Mouse (Mus musculus): Measurements from ENCODE around the gene Cldn34a. TPM values are rescaled to one million over a fixed set of nuclear protein-coding genes. Genes with fewer than 3 reads are reported as not detected.
"Not testable (repeated sequence)": the region's sequence is repeated elsewhere in the genome, so short reads cannot be mapped to it uniquely, and the experiment has no call there.

Cldn34a gene
- not detected for polyA plus RNA-seq (2012; fragmentation: generic; extraction: Trizol)
- long read RNA-seq, experiment 1, result 0 reads
- long read RNA-seq, experiment 2, result 0 reads

DNA sequence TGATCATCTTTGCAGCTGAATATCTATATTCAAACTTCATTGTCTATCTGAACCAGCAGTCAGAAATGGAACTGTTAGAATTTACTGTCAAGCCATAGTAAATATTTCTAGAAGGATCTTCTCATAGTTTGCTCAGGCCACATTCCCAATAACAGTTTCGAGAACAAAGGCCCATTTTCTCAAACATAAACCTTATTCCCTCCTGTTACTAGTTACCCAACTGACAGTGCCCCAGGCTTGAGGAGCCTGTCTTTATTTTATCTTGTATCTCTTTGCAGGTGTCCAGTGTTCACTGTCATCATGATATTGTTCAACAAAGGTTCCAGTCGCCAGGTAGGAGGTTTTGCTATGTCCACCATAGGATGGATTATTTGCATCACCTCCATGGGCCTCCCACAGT is at the start of gene Cldn34a:
Gene Cldn34a, plus strand, starts transcription at position 301 of the 400 bp plus-strand sequence.
- Histone ChIP-seq H3K36me3 (ENCODE audit: control insufficient read depth, insufficient read depth) (no peaks in the 10 kb centered on the region), H3K27me3 (ENCODE audit: control insufficient read depth, insufficient read depth, insufficient read length) (no peaks in the 10 kb centered on the region), H3K79me3 (ENCODE audit: low read depth) (no peaks in the 10 kb centered on the region), H3ac (ENCODE audit: control insufficient read depth, insufficient read length, low read depth) (no peak within 1 kb of the TSS), H3K79me2 (ENCODE audit: control insufficient read depth, insufficient read depth) (no peaks in the 10 kb centered on the region), H3K4me3 (ENCODE audit: insufficient read depth, poor library complexity, severe bottlenecking) (no peak within 1 kb of the TSS)
- TF ChIP-seq MAX (IDR thresholded peaks at IDR 0.05) (no peak), FOSL1 (IDR thresholded peaks at IDR 0.05; ENCODE audit: insufficient read depth, low read length, poor library complexity, severe bottlenecking) (no peak), MYOD1 (IDR thresholded peaks at IDR 0.05; ENCODE audit: control insufficient read depth, insufficient read length, low read depth) (no peak), USF1 (IDR thresholded peaks at IDR 0.05; ENCODE audit: low read depth) (no peak)

DNA sequence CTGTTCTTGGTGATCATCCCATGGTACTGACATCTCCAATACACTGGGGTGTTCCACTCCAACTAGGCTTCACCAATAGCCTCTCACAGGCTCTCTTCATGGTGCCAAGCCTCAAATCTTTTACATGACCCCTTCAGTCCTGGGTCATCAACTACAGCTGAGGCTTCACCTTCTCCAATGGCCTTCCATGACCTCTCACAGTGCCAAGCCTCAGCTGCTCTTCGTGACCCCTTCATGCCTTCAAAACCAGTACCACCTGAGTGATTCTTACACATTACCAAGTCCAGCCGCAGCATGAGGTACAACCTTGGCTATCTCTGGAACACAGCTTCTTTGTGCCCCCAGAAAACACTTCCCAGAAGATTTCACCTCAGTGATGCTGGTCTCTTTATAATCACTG is 44.5 kb upstream of the Cldn34a start:
- H3K4me3 ChIP-seq (ENCODE audit: insufficient read depth, poor library complexity, severe bottlenecking); H3K79me2 ChIP-seq (ENCODE audit: control insufficient read depth, insufficient read depth); H3K27me3 ChIP-seq (ENCODE audit: control insufficient read depth, insufficient read depth, insufficient read length); H3ac ChIP-seq (ENCODE audit: control insufficient read depth, insufficient read length, low read depth); H3K36me3 ChIP-seq (ENCODE audit: control insufficient read depth, insufficient read depth); H3K79me3 ChIP-seq (ENCODE audit: low read depth): not testable (repeated sequence)

DNA sequence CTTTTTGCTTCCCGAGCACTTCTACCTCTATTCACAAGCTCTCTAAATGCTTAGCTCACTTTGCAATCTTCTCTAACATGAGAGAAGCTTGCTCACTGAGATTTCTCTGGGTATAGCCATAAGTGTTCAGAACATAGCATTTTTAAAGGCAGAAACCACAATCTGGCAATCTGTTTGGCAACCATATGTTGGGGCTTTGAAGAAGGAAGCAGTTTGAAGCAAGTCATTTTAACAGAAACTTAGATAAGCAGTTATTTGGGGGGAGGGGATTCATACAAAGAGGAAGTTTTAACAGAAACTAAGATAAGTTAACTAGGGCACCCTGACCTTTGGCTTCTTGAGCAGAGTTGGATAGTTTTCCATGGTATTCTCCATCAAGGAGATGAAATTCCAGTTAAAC is 17.4 kb upstream of the Cldn34a start:
- no peaks in the 10 kb centered on the region for H3K79me3 ChIP-seq (ENCODE audit: low read depth)
- H3K4me3 ChIP-seq (ENCODE audit: insufficient read depth, poor library complexity, severe bottlenecking), result no peak overlapping the region
- no peaks in the 10 kb centered on the region for H3K36me3 ChIP-seq (ENCODE audit: control insufficient read depth, insufficient read depth)
- H3ac ChIP-seq (ENCODE audit: control insufficient read depth, insufficient read length, low read depth), result no peak overlapping the region
- TF ChIP-seq MYOD1 (IDR thresholded peaks at IDR 0.05; ENCODE audit: control insufficient read depth, insufficient read length, low read depth), result no peak
- TF ChIP-seq CTCF (IDR thresholded peaks at IDR 0.05; ENCODE audit: control insufficient read depth, insufficient read depth, insufficient read length), result no peak
- no peak for TF ChIP-seq CEBPB (IDR thresholded peaks at IDR 0.05; ENCODE audit: low read depth)
- TF ChIP-seq MYOG (IDR thresholded peaks at IDR 0.05; ENCODE audit: control insufficient read depth, extremely low read depth, insufficient read length), result no peak
- no peak for TF ChIP-seq FOSL1 (IDR thresholded peaks at IDR 0.05; ENCODE audit: insufficient read depth, low read length, poor library complexity, severe bottlenecking)
- TF ChIP-seq USF1 (IDR thresholded peaks at IDR 0.05; ENCODE audit: low read depth), result no peak
- TF ChIP-seq MAX (IDR thresholded peaks at IDR 0.05), result no peak
- H3K27me3 ChIP-seq (ENCODE audit: control insufficient read depth, insufficient read depth, insufficient read length), result no peaks in the 10 kb centered on the region
- H3K79me2 ChIP-seq (ENCODE audit: control insufficient read depth, insufficient read depth), result no peaks in the 10 kb centered on the region

DNA sequence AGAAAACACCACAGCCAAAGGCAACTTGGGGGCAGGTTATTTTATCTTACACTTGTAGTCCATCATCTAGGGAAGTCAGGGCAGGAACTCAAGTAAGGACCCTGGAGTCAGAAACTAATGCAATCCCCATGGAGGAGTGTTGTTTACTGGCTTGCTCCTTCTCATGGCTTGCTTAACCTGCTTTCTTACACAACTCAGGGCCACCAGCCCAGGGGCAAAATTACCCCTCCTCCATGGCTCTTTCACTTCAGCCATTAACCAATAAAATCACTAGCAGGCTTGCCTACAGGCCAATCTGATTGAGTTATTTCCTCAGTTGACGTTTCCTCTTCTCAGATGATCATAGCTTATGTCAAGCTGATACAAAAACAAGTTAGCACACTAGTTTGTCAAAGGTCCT is 15.0 kb upstream of the Cldn34a start:
- H3K4me3 ChIP-seq (ENCODE audit: insufficient read depth, poor library complexity, severe bottlenecking), result no peak overlapping the region
- H3K79me3 ChIP-seq (ENCODE audit: low read depth), result no peaks in the 10 kb centered on the region
- TF ChIP-seq CEBPB (IDR thresholded peaks at IDR 0.05; ENCODE audit: low read depth) (no peak), USF1 (IDR thresholded peaks at IDR 0.05; ENCODE audit: low read depth) (no peak), MYOD1 (IDR thresholded peaks at IDR 0.05; ENCODE audit: control insufficient read depth, insufficient read length, low read depth) (no peak), MAX (IDR thresholded peaks at IDR 0.05) (no peak), CTCF (IDR thresholded peaks at IDR 0.05; ENCODE audit: control insufficient read depth, insufficient read depth, insufficient read length) (no peak), MYOG (IDR thresholded peaks at IDR 0.05; ENCODE audit: control insufficient read depth, extremely low read depth, insufficient read length) (no peak), FOSL1 (IDR thresholded peaks at IDR 0.05; ENCODE audit: insufficient read depth, low read length, poor library complexity, severe bottlenecking) (no peak)
- H3ac ChIP-seq (ENCODE audit: control insufficient read depth, insufficient read length, low read depth), result no peak overlapping the region
- H3K27me3 ChIP-seq (ENCODE audit: control insufficient read depth, insufficient read depth, insufficient read length), result no peaks in the 10 kb centered on the region
- H3K79me2 ChIP-seq (ENCODE audit: control insufficient read depth, insufficient read depth), result no peaks in the 10 kb centered on the region
- no peaks in the 10 kb centered on the region for H3K36me3 ChIP-seq (ENCODE audit: control insufficient read depth, insufficient read depth)

DNA sequence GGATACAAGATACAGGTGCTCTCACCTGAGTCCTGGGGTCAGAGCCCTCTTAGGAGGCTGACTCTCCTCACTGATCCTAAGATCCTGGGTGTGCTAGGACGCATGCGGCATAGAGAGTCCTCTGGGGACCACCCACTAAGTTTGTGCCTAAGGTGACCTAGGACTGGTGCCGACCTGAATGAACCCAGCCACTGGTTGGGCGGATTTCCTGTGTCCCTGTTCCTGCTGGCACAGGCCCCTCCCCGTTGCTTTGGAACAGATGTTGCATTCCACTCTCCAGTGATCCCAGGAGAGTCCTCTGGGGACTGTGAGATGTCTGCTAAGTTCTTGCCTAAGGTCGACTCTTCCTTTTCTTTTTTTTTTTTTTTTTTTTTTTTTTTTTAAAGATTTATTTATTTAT is 5.7 kb upstream of the Cldn34a start:
- H3ac ChIP-seq (ENCODE audit: control insufficient read depth, insufficient read length, low read depth), result no peak overlapping the region
- H3K4me3 ChIP-seq (ENCODE audit: insufficient read depth, poor library complexity, severe bottlenecking), result no peak overlapping the region
- H3K36me3 ChIP-seq (ENCODE audit: control insufficient read depth, insufficient read depth), result no peaks in the 10 kb centered on the region
- H3K79me2 ChIP-seq (ENCODE audit: control insufficient read depth, insufficient read depth), result no peaks in the 10 kb centered on the region
- no peaks in the 10 kb centered on the region for H3K27me3 ChIP-seq (ENCODE audit: control insufficient read depth, insufficient read depth, insufficient read length)
- no peak for TF ChIP-seq FOSL1 (IDR thresholded peaks at IDR 0.05; ENCODE audit: insufficient read depth, low read length, poor library complexity, severe bottlenecking)
- TF ChIP-seq CTCF (IDR thresholded peaks at IDR 0.05; ENCODE audit: control insufficient read depth, insufficient read depth, insufficient read length), result no peak
- TF ChIP-seq MAX (IDR thresholded peaks at IDR 0.05), result no peak
- TF ChIP-seq CEBPB (IDR thresholded peaks at IDR 0.05; ENCODE audit: low read depth), result no peak
- TF ChIP-seq MYOG (IDR thresholded peaks at IDR 0.05; ENCODE audit: control insufficient read depth, extremely low read depth, insufficient read length), result no peak
- TF ChIP-seq MYOD1 (IDR thresholded peaks at IDR 0.05; ENCODE audit: control insufficient read depth, insufficient read length, low read depth), result no peak
- TF ChIP-seq USF1 (IDR thresholded peaks at IDR 0.05; ENCODE audit: low read depth), result no peak
- no peaks in the 10 kb centered on the region for H3K79me3 ChIP-seq (ENCODE audit: low read depth)

Other genes starting within 250 kb of the Cldn34a start
- 1.5 TPM for gene Kantr, start 235.8 kb upstream of the Cldn34a start, polyA plus RNA-seq (2012; fragmentation: generic; extraction: Trizol)
- gene Tspyl2, start 220.9 kb upstream of the Cldn34a start, polyA plus RNA-seq (2012; fragmentation: generic; extraction: Trizol), result 18.8 TPM
- gene Gpr173, start 194.6 kb upstream of the Cldn34a start, polyA plus RNA-seq (2012; fragmentation: generic; extraction: Trizol), result 4.5 TPM
- 0.08 TPM for gene Shroom2, start 206.1 kb downstream of the Cldn34a start, polyA plus RNA-seq (2012; fragmentation: generic; extraction: Trizol)
- not detected for gene Gpr143, start 218.6 kb downstream of the Cldn34a start, polyA plus RNA-seq (2012; fragmentation: generic; extraction: Trizol)

All from C2C12 (cell line).